9 mouse cellular contexts compared by ENCODE assay signal in genomic region chr3:107101787-107102651, GRCm38 (mm10). TPM values are rescaled to one million over a fixed set of nuclear protein-coding genes. Genes with fewer than 3 reads are reported as not detected.
DNase-seq lines count a peak whose midpoint lies in the region; ATAC-seq lines count a peak whose summit lies in the region.
"Had no signal": no experiment of that assay in that cellular context is flagged by ENCODE, and none has a peak within 500 bp of the region (broad histone marks: within the 10 kb centered on the region; RNA-seq: fewer than 3 reads in every experiment).

No protein-coding gene starts in this region.

- under 1% methylated on average over 53 of the region's 53 CpGs for WGBS in kidney, embryonic 15.5 days
- WGBS in hindbrain, embryonic 15.5 days, result under 1% methylated on average over 53 of the region's 53 CpGs
- WGBS in limb, embryonic 13.5 days, result under 1% methylated on average over 50 of the region's 53 CpGs
- WGBS in neural tube, embryonic 11.5 days, result under 1% methylated on average over 52 of the region's 53 CpGs

- peak; percentile 49 for ATAC-seq in kidney, embryonic 15.5 days (replicated peaks; ENCODE audit: low FRiP score)
- ATAC-seq in frontal cortex, adult (ENCODE audit: low TSS enrichment), result peak; percentile 34
- ATAC-seq in hindbrain, embryonic 15.5 days (ENCODE audit: low FRiP score, low read depth), result peak; percentile 87
- peak; percentile 66 for ATAC-seq in limb, embryonic 13.5 days (ENCODE audit: low FRiP score, low read depth)
- peak; percentile 86 for ATAC-seq in neural tube, embryonic 11.5 days (ENCODE audit: insufficient read depth, low FRiP score, low TSS enrichment)
- no peak for ATAC-seq in megakaryocyte, adult 5-6 weeks (ENCODE audit: poor library complexity, severe bottlenecking)

- DNase-seq in kidney, postnatal 25 days, result no peak
- DNase-seq in cerebellum, adult 8-10 months, result peak; percentile 62
- peak; percentile 64 for DNase-seq in neural tube, embryonic 11.5 days (ENCODE audit: low spot score)

- peak overlapping the region; percentile 55 for H3K4me3 ChIP-seq in kidney, embryonic 15.5 days (replicated peaks)
- H3K4me3 ChIP-seq in hindbrain, embryonic 15.5 days, result peak overlapping the region; percentile 75
- H3K4me3 ChIP-seq in limb, embryonic 13.5 days, result peak overlapping the region; percentile 57
- H3K4me3 ChIP-seq in neural tube, embryonic 11.5 days (ENCODE audit: low read depth, low read length), result peak overlapping the region; percentile 57

- H3K27me3 ChIP-seq in kidney, embryonic 15.5 days, result peaks cover 68% of the 10 kb centered on the region
- peaks cover 7% of the 10 kb centered on the region for H3K27me3 ChIP-seq in hindbrain, embryonic 15.5 days
- peaks cover 86% of the 10 kb centered on the region for H3K27me3 ChIP-seq in limb, embryonic 13.5 days
- H3K27me3 ChIP-seq in neural tube, embryonic 11.5 days (ENCODE audit: control insufficient read depth, insufficient read depth, low read length), result peaks cover 34% of the 10 kb centered on the region; the same call in 1 of the 2 replicates

- no peaks in the 10 kb centered on the region for H3K36me3 ChIP-seq in kidney, embryonic 15.5 days
- H3K36me3 ChIP-seq in hindbrain, embryonic 15.5 days, result no peaks in the 10 kb centered on the region
- no peaks in the 10 kb centered on the region for H3K36me3 ChIP-seq in limb, embryonic 13.5 days
- no peaks in the 10 kb centered on the region for H3K36me3 ChIP-seq in neural tube, embryonic 11.5 days (ENCODE audit: control insufficient read depth, insufficient read depth, low read length)

- H3K9me3 ChIP-seq in kidney, embryonic 15.5 days (replicated peaks), result no peaks in the 10 kb centered on the region
- H3K9me3 ChIP-seq in hindbrain, embryonic 15.5 days, result no peaks in the 10 kb centered on the region
- H3K9me3 ChIP-seq in limb, embryonic 13.5 days, result no peaks in the 10 kb centered on the region
- H3K9me3 ChIP-seq in neural tube, embryonic 11.5 days (ENCODE audit: control insufficient read depth, low read length), result no peaks in the 10 kb centered on the region

- H3K9ac ChIP-seq in kidney, embryonic 15.5 days, result no peak overlapping the region
- H3K9ac ChIP-seq in hindbrain, embryonic 15.5 days, result peak overlapping the region; percentile 80
- peak overlapping the region; percentile 67 for H3K9ac ChIP-seq in limb, embryonic 13.5 days
- peak overlapping the region; percentile 51 for H3K9ac ChIP-seq in neural tube, embryonic 11.5 days (ENCODE audit: low read length)

- no peak overlapping the region for H3K27ac ChIP-seq in kidney, embryonic 15.5 days
- peak overlapping the region; percentile 86 for H3K27ac ChIP-seq in hindbrain, embryonic 15.5 days (replicated peaks)
- no peak overlapping the region for H3K27ac ChIP-seq in limb, embryonic 13.5 days
- H3K27ac ChIP-seq in neural tube, embryonic 11.5 days (ENCODE audit: low read depth, low read length), result no peak overlapping the region

- peak overlapping the region; percentile 98 for H3K4me2 ChIP-seq in kidney, embryonic 15.5 days
- peak overlapping the region; percentile 90 for H3K4me2 ChIP-seq in hindbrain, embryonic 15.5 days
- H3K4me2 ChIP-seq in limb, embryonic 13.5 days (replicated peaks), result peak overlapping the region; percentile 98
- peak overlapping the region; percentile 99 for H3K4me2 ChIP-seq in neural tube, embryonic 11.5 days (ENCODE audit: low read depth)

- H3K4me1 ChIP-seq in kidney, embryonic 15.5 days, result peaks cover 22% of the 10 kb centered on the region
- peaks cover 36% of the 10 kb centered on the region for H3K4me1 ChIP-seq in hindbrain, embryonic 15.5 days (replicated peaks)
- peaks cover 16% of the 10 kb centered on the region for H3K4me1 ChIP-seq in limb, embryonic 13.5 days
- peaks cover 4% of the 10 kb centered on the region; the same call in 1 of the 2 replicates for H3K4me1 ChIP-seq in neural tube, embryonic 11.5 days (ENCODE audit: control insufficient read depth, insufficient read depth, low read length)

RNA-seq across cellular contexts. Expression of gene Kcna2, which starts 1.1 kb away (rescaled TPM):
- polyA plus RNA-seq in kidney, embryonic 15.5 days (2015; fragmentation: Nextera tagmentation; extraction: Ambion mirVana), result 0.08 TPM in 2 replicates
- 1.7 and 2.1 TPM in 2 replicates for polyA plus RNA-seq in hindbrain, embryonic 15.5 days (2015; fragmentation: Nextera tagmentation; extraction: Ambion mirVana)
- 0.08 and 0.10 TPM in 2 replicates for polyA plus RNA-seq in limb, embryonic 13.5 days (2015; fragmentation: Nextera tagmentation; extraction: Ambion mirVana)
- 0.17 and 0.24 TPM in 2 replicates for polyA plus RNA-seq in neural tube, embryonic 11.5 days (2014; fragmentation: Nextera tagmentation; extraction: Ambion mirVana)
- under 0.01 and 0.07 TPM in 2 replicates for total RNA-seq in megakaryocyte, adult 5-6 weeks (2015)
- 0.04 TPM in 1 of 2 replicates, not detected in the other for total RNA-seq in megakaryocyte, adult 5-6 weeks (2017)
- total RNA-seq: MEL had no signal

Comparison
In these comparisons a context has a peak if more than half of its experiments do, and no peak if none do; other contexts are left out.
1. DNase-seq: peak in cerebellum, adult 8-10 months (single experiment) and neural tube, embryonic 11.5 days (single experiment); none in kidney, postnatal 25 days (0 of 2).
2. Peak in every context shown above with its lines, with median percentiles within 50 percentile points of each other: H3K4me2 ChIP-seq and H3K4me3 ChIP-seq.